In genomic region chr12:51045020-51045419, GRCm38 (mm10) we compare ENCODE assay signal across 26 mouse cellular contexts.
DNase-seq lines count a peak whose midpoint lies in the region; ATAC-seq and TF ChIP-seq lines count a peak whose summit lies in the region.
"Had no signal": no experiment of that assay in that cellular context is flagged by ENCODE, and none has a peak within 500 bp of the region (broad histone marks: within the 10 kb centered on the region; RNA-seq: fewer than 3 reads in every experiment).

No protein-coding gene starts in this region.

- peaks cover 6% of the 10 kb centered on the region; the same call in 1 of the 2 replicates for H3K4me1 ChIP-seq in intestine, embryonic 15.5 days (replicated peaks)
- no peaks in the 10 kb centered on the region for H3K4me1 ChIP-seq in intestine, postnatal 0 days (replicated peaks; ENCODE audit: control insufficient read depth, insufficient read depth, low read length)
- no peaks in the 10 kb centered on the region for H3K4me1 ChIP-seq in liver, adult 2 months (ENCODE audit: control insufficient read depth, insufficient read depth, low read length)
- no peaks in the 10 kb centered on the region for H3K4me1 ChIP-seq in liver, embryonic 11.5 days (replicated peaks; ENCODE audit: control insufficient read depth, insufficient read depth, low read length)
- no peaks in the 10 kb centered on the region; the same call in 1 of the 2 replicates for H3K4me1 ChIP-seq in intestine, embryonic 16.5 days (ENCODE audit: control insufficient read depth, insufficient read depth, low read length)
- peaks cover 6% of the 10 kb centered on the region for H3K4me1 ChIP-seq in stomach, embryonic 16.5 days (ENCODE audit: control insufficient read depth, insufficient read depth, low read length)
- H3K4me1 ChIP-seq: midbrain, embryonic 12.5 days; neural tube, embryonic 15.5 days had no signal

- no peak for TF ChIP-seq CTCF in intestine, postnatal 0 days (IDR thresholded peaks at IDR 0.05; ENCODE audit: low read depth)
- TF ChIP-seq CTCF in liver, adult 2 months (IDR thresholded peaks at IDR 0.05; ENCODE audit: low read depth, low read length) = no peak

- TF ChIP-seq POLR2A in liver, adult 2 months (IDR thresholded peaks at IDR 0.05; ENCODE audit: extremely low read depth, insufficient read depth, low read length) = no peak

- ATAC-seq in intestine, embryonic 15.5 days = peak; percentile 84
- ATAC-seq in intestine, postnatal 0 days = no peak
- ATAC-seq in liver, embryonic 11.5 days (replicated peaks; ENCODE audit: low FRiP score) = no peak
- ATAC-seq in intestine, embryonic 16.5 days = peak; percentile 87
- peak; percentile 60; the same call in 1 of the 2 replicates for ATAC-seq in stomach, embryonic 16.5 days (ENCODE audit: insufficient read depth, low FRiP score)
- ATAC-seq: liver, postnatal 0 days had no signal

- H3K36me3 ChIP-seq in intestine, embryonic 15.5 days = no peaks in the 10 kb centered on the region
- H3K36me3 ChIP-seq in intestine, postnatal 0 days (ENCODE audit: control insufficient read depth, insufficient read depth) = no peaks in the 10 kb centered on the region
- no peaks in the 10 kb centered on the region for H3K36me3 ChIP-seq in liver, adult 2 months (ENCODE audit: control insufficient read depth, insufficient read depth, low read length)
- H3K36me3 ChIP-seq in liver, embryonic 11.5 days (ENCODE audit: control insufficient read depth, insufficient read depth, low read length) = no peaks in the 10 kb centered on the region
- H3K36me3 ChIP-seq in intestine, embryonic 16.5 days (ENCODE audit: control insufficient read depth, insufficient read depth, low read length) = no peaks in the 10 kb centered on the region
- no peaks in the 10 kb centered on the region for H3K36me3 ChIP-seq in stomach, embryonic 16.5 days (ENCODE audit: control insufficient read depth, insufficient read depth, low read length)
- H3K36me3 ChIP-seq: G1E; limb, embryonic 10.5 days; midbrain, embryonic 12.5 days; neural tube, embryonic 15.5 days had no signal

- no peak overlapping the region for H3K4me3 ChIP-seq in intestine, embryonic 15.5 days (replicated peaks)
- no peak overlapping the region for H3K4me3 ChIP-seq in intestine, postnatal 0 days (ENCODE audit: low read depth, low read length)
- no peak overlapping the region for H3K4me3 ChIP-seq in liver, adult 2 months (ENCODE audit: insufficient read depth, low read depth, low read length)
- no peak overlapping the region for H3K4me3 ChIP-seq in liver, embryonic 11.5 days (ENCODE audit: low read depth, low read length)
- H3K4me3 ChIP-seq in intestine, embryonic 16.5 days (ENCODE audit: low read length) = no peak overlapping the region
- H3K4me3 ChIP-seq in stomach, embryonic 16.5 days (replicated peaks; ENCODE audit: low read length) = no peak overlapping the region
- H3K4me3 ChIP-seq: heart, adult 2 months; layer of hippocampus, adult 2 months; limb, embryonic 10.5 days; midbrain, embryonic 12.5 days; neural tube, embryonic 15.5 days had no signal

- H3K9ac ChIP-seq in intestine, embryonic 15.5 days = no peak overlapping the region
- H3K9ac ChIP-seq in intestine, postnatal 0 days (ENCODE audit: low read depth, low read length) = no peak overlapping the region
- H3K9ac ChIP-seq in liver, adult 2 months (ENCODE audit: low read depth, low read length) = no peak overlapping the region
- no peak overlapping the region for H3K9ac ChIP-seq in liver, embryonic 11.5 days (ENCODE audit: low read depth, low read length)
- no peak overlapping the region for H3K9ac ChIP-seq in intestine, embryonic 16.5 days (ENCODE audit: low read depth, low read length)
- no peak overlapping the region for H3K9ac ChIP-seq in stomach, embryonic 16.5 days (ENCODE audit: low read length)
- H3K9ac ChIP-seq: liver, postnatal 0 days; midbrain, embryonic 12.5 days; neural tube, embryonic 15.5 days had no signal

- no peaks in the 10 kb centered on the region for H3K79me2 ChIP-seq in liver, adult 2 months (ENCODE audit: control insufficient read depth, insufficient read depth, low read length)

- H3K27ac ChIP-seq in intestine, embryonic 15.5 days = no peak overlapping the region
- no peak overlapping the region for H3K27ac ChIP-seq in intestine, postnatal 0 days (ENCODE audit: low read depth, low read length)
- H3K27ac ChIP-seq in liver, adult 2 months (replicated peaks; ENCODE audit: insufficient read depth, low read depth, low read length) = no peak overlapping the region
- no peak overlapping the region for H3K27ac ChIP-seq in liver, embryonic 11.5 days (ENCODE audit: low read depth, low read length)
- H3K27ac ChIP-seq in intestine, embryonic 16.5 days (ENCODE audit: low read length) = no peak overlapping the region
- no peak overlapping the region for H3K27ac ChIP-seq in stomach, embryonic 16.5 days (ENCODE audit: low read length)
- H3K27ac ChIP-seq: heart, adult 2 months; hindbrain, postnatal 0 days; layer of hippocampus, adult 2 months; limb, embryonic 10.5 days; midbrain, embryonic 12.5 days; neural tube, embryonic 15.5 days had no signal

- H3K27me3 ChIP-seq in intestine, embryonic 15.5 days (replicated peaks) = no peaks in the 10 kb centered on the region
- H3K27me3 ChIP-seq in intestine, postnatal 0 days (replicated peaks; ENCODE audit: control insufficient read depth, insufficient read depth, low read length) = no peaks in the 10 kb centered on the region
- no peaks in the 10 kb centered on the region for H3K27me3 ChIP-seq in liver, adult 2 months (ENCODE audit: control insufficient read depth, insufficient read depth, low read length)
- no peaks in the 10 kb centered on the region for H3K27me3 ChIP-seq in liver, embryonic 11.5 days (replicated peaks; ENCODE audit: control insufficient read depth, insufficient read depth, low read length)
- H3K27me3 ChIP-seq in intestine, embryonic 16.5 days (replicated peaks; ENCODE audit: control insufficient read depth, insufficient read depth, low read length) = no peaks in the 10 kb centered on the region
- H3K27me3 ChIP-seq in stomach, embryonic 16.5 days (ENCODE audit: control insufficient read depth, insufficient read depth, low read length) = no peaks in the 10 kb centered on the region
- H3K27me3 ChIP-seq: CH12.LX; midbrain, embryonic 12.5 days; neural tube, embryonic 15.5 days had no signal

- no peak overlapping the region for H3K4me2 ChIP-seq in intestine, embryonic 15.5 days (replicated peaks)
- no peak overlapping the region for H3K4me2 ChIP-seq in intestine, postnatal 0 days (replicated peaks; ENCODE audit: low read depth)
- H3K4me2 ChIP-seq in liver, embryonic 11.5 days = no peak overlapping the region
- H3K4me2 ChIP-seq in intestine, embryonic 16.5 days (ENCODE audit: low read depth, low read length) = no peak overlapping the region
- H3K4me2 ChIP-seq in stomach, embryonic 16.5 days (ENCODE audit: low read depth, low read length) = no peak overlapping the region
- H3K4me2 ChIP-seq: midbrain, embryonic 12.5 days; neural tube, embryonic 15.5 days had no signal

- 9% methylated on average over 1 of the region's 1 CpGs for WGBS in intestine, embryonic 15.5 days
- 3% methylated on average over 1 of the region's 1 CpGs for WGBS in intestine, postnatal 0 days
- 32% methylated on average over 1 of the region's 1 CpGs for WGBS in liver, adult 2 months
- 23% methylated on average over 1 of the region's 1 CpGs for WGBS in liver, embryonic 11.5 days
- 18% methylated on average over 1 of the region's 1 CpGs for WGBS in intestine, embryonic 16.5 days
- WGBS in stomach, embryonic 16.5 days = 17% methylated on average over 1 of the region's 1 CpGs

- no peaks in the 10 kb centered on the region for H3K9me3 ChIP-seq in intestine, embryonic 15.5 days
- no peaks in the 10 kb centered on the region for H3K9me3 ChIP-seq in intestine, postnatal 0 days (ENCODE audit: control insufficient read depth)
- no peaks in the 10 kb centered on the region for H3K9me3 ChIP-seq in liver, embryonic 11.5 days (ENCODE audit: control insufficient read depth, low read length)
- no peaks in the 10 kb centered on the region for H3K9me3 ChIP-seq in intestine, embryonic 16.5 days (ENCODE audit: control insufficient read depth, low read length)
- no peaks in the 10 kb centered on the region for H3K9me3 ChIP-seq in stomach, embryonic 16.5 days (replicated peaks; ENCODE audit: control insufficient read depth, low read length)
- H3K9me3 ChIP-seq: limb, embryonic 10.5 days; midbrain, embryonic 12.5 days; neural tube, embryonic 15.5 days had no signal

- peak; percentile 7 for DNase-seq in liver, adult 2 months (ENCODE audit: extremely low read depth, low read depth, low spot score)
- DNase-seq in liver, embryonic 11.5 days (ENCODE audit: low spot score) = no peak
- no peak for DNase-seq in spleen, postnatal 14 days (ENCODE audit: low spot score in 2 of 2)
- DNase-seq: adrenal gland, adult 2 months; B cell, adult 2 months; cerebellum, adult 11 months; cerebellum, adult 9-11 months; gastrocnemius, postnatal 36 days; heart, adult 2 months; heart, postnatal 14 days; liver; liver, postnatal 0 days; right cerebral cortex, adult 18-20 months; right cerebral cortex, postnatal 4 days; thymus, postnatal 14 days had no signal

Comparison
In these comparisons a context has a peak if more than half of its experiments do, and no peak if none do; other contexts are left out.
1. ATAC-seq: peak in intestine, embryonic 15.5 days (single experiment), intestine, embryonic 16.5 days (single experiment) and stomach, embryonic 16.5 days (single experiment); none in intestine, postnatal 0 days (single experiment) and liver, embryonic 11.5 days (single experiment).